Mouse (Mus musculus) mouse embryonic stem cell (cell line): ENCODE measurements around the gene Gabarapl2.

Source experiments
- in situ Hi-C, 2 experiments: fragments of 300-500 bp; cut with MboI; formaldehyde crosslinking; loops; 1 replicate in 1 of 2; 3 replicates in 1 of 2; pipeline ENCODE4 v1.14.3; 2019 to 2020; ENCODE audit warnings: low sequenced_read_pairs in 2 of 2, low pct_unique_long_range_greater_than_20kb in 1 of 2, mixed read lengths in 1 of 2; ENCODE audit not compliant: unreplicated experiment in 1 of 2

Gabarapl2 gene

GRCm38 (mm10) chr8:111940171-111941100 is at the start of gene Gabarapl2:
Gene Gabarapl2 (plus strand): TSS chr8:111940703.
- in situ Hi-C loops = no loop called here

GRCm38 (mm10) chr8:111890911-111891303 is 49.6 kb upstream of the Gabarapl2 start:
- in situ Hi-C loops = no loop called here

- in situ Hi-C loops = no loop called here
These were observed 48.5 kb upstream of the Gabarapl2 start for GRCm38 (mm10) chr8:111891983-111892382.

GRCm38 (mm10) chr8:111892615-111893014 is 47.9 kb upstream of the Gabarapl2 start:
- in situ Hi-C loops = no loop called here

- in situ Hi-C loops = no loop called here
These were observed 45.5 kb upstream of the Gabarapl2 start for GRCm38 (mm10) chr8:111894955-111895354.

- in situ Hi-C loops = no loop called here
These were observed 41.9 kb upstream of the Gabarapl2 start for GRCm38 (mm10) chr8:111898586-111898985.

GRCm38 (mm10) chr8:111902080-111902479 is 38.4 kb upstream of the Gabarapl2 start:
- in situ Hi-C loops = no loop called here

GRCm38 (mm10) chr8:111905500-111906121 is 34.9 kb upstream of the Gabarapl2 start:
- in situ Hi-C loops = no loop called here

- in situ Hi-C loops = no loop called here
These were observed 30.7 kb upstream of the Gabarapl2 start, which contains the start of gene Chst5 for GRCm38 (mm10) chr8:111909621-111910450. Gene Chst5 (minus strand): TSS chr8:111910447.

- in situ Hi-C loops = no loop called here
These were observed 28.9 kb upstream of the Gabarapl2 start for GRCm38 (mm10) chr8:111911572-111911971.

- in situ Hi-C loops = no loop called here
These were observed 27.6 kb upstream of the Gabarapl2 start for GRCm38 (mm10) chr8:111912860-111913432.

GRCm38 (mm10) chr8:111919663-111920062 is 20.8 kb upstream of the Gabarapl2 start:
- in situ Hi-C loops = no loop called here

GRCm38 (mm10) chr8:111920971-111921370 is 19.5 kb upstream of the Gabarapl2 start:
- in situ Hi-C loops = no loop called here

- in situ Hi-C loops = no loop called here
These were observed 17.1 kb upstream of the Gabarapl2 start for GRCm38 (mm10) chr8:111923383-111923804.

- in situ Hi-C loops = no loop called here
These were observed 15.5 kb upstream of the Gabarapl2 start for GRCm38 (mm10) chr8:111924976-111925375.

- in situ Hi-C loops = no loop called here
These were observed 10.7 kb upstream of the Gabarapl2 start for GRCm38 (mm10) chr8:111929648-111930344.

GRCm38 (mm10) chr8:111931721-111932120 is 8.8 kb upstream of the Gabarapl2 start:
- in situ Hi-C loops = no loop called here
